Mouse (Mus musculus) lung, adult 2 months (tissue): ENCODE data around the gene Hk2.

Experiments used
- CTCF ChIP-seq: fragments of 200-500 bp; IDR thresholded peaks from 2 replicates; pipeline ENCODE4 v1.5.1; 2011; ENCODE audit warnings: mild to moderate bottlenecking, low read length, control low read depth; ENCODE audit not compliant: insufficient read depth
- POLR2A ChIP-seq: fragments of 200-500 bp; IDR thresholded peaks from 2 replicates; pipeline ENCODE4 v1.6.1; 2011; ENCODE audit warnings: low read depth, mild to moderate bottlenecking, control low read depth, low read length, borderline replicate concordance; ENCODE audit errors: extremely low read depth

DNA sequence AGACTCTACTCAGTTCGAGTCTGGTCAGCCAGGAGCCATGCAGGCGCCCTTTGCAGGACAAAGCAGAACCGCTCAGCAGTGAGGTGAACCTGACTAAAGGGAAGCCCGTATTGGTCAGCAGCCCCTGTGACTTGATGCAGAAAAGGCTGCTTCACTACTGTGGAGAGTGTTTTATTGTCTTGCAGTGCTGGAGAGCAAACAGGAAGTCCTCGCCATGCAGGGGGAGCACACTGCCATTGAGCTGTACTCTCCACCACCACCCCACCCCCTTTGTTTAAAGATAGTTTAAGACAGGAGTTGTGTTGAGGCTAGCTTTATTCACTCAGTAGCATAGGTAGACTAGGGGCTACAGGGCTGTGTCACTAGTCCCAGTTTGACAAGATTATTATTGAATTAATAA, 69.0 kb downstream of the Hk2 start, which contains the start of gene Pole4:
- TF ChIP-seq POLR2A (no peak), CTCF (no peak)
